Mouse (Mus musculus) lung, postnatal 0 days (tissue): ENCODE results near the gene Moxd2. TPM values are rescaled to one million over a fixed set of nuclear protein-coding genes. Genes with fewer than 3 reads are reported as not detected.

Experiments
- ATAC-seq: fragments of 200-750 bp; cut with Nextera tagmentation; 2 replicates; pipeline ENCODE4 v1.8.0; 2017; ENCODE audit warnings: moderate library complexity
- DNase-seq: peaks from one replicate; pipeline ENCODE4 v3.0.0-alpha.2; 2016; ENCODE audit warnings: low spot score
- H3K27ac ChIP-seq: fragments of 300-500 bp; sonication (generic); 2 replicates; pipeline ENCODE4 v1.5.1; 2014; ENCODE audit warnings: antibody characterized with exemption, mild to moderate bottlenecking, low read length, mixed read lengths
- H3K27me3 ChIP-seq: fragments of 300-500 bp; sonication (generic); replicated peaks from 2 replicates; pipeline ENCODE4 v1.6.1; 2014; ENCODE audit warnings: low read length, mixed read lengths; ENCODE audit not compliant: insufficient read depth
- H3K36me3 ChIP-seq: fragments of 300-500 bp; sonication (generic); 2 replicates; pipeline ENCODE4 v1.6.1; 2014; ENCODE audit warnings: low read length, mixed read lengths; ENCODE audit not compliant: insufficient read depth
- H3K4me1 ChIP-seq: fragments of 300-500 bp; sonication (generic); 2 replicates; pipeline ENCODE4 v1.6.1; 2014; ENCODE audit warnings: antibody characterized with exemption, low read depth, low read length, mixed read lengths; ENCODE audit not compliant: insufficient read depth
- H3K4me2 ChIP-seq: fragments of 300-500 bp; sonication (generic); replicated peaks from 2 replicates; pipeline ENCODE4 v1.6.1; 2014; ENCODE audit warnings: low read depth, mild to moderate bottlenecking, low read length, moderate library complexity, mixed read lengths
- H3K4me3 ChIP-seq: fragments of 300-500 bp; sonication (generic); 2 replicates; pipeline ENCODE4 v1.5.1; 2014; ENCODE audit warnings: low read depth, low read length
- H3K9ac ChIP-seq: fragments of 300-500 bp; sonication (generic); replicated peaks from 2 replicates; pipeline ENCODE4 v1.6.1; 2014; ENCODE audit warnings: low read depth, mild to moderate bottlenecking
- H3K9me3 ChIP-seq: fragments of 300-500 bp; sonication (generic); 2 replicates; pipeline ENCODE4 v1.6.1; 2016; ENCODE audit warnings: low read length, mixed read lengths
- CTCF ChIP-seq: IDR thresholded peaks from 2 replicates; pipeline ENCODE4 v1.5.1; 2016; ENCODE audit warnings: antibody characterized with exemption, mild to moderate bottlenecking
- EP300 ChIP-seq: IDR thresholded peaks from 2 replicates; pipeline ENCODE4 v1.6.1; 2016; ENCODE audit warnings: antibody characterized with exemption, mild to moderate bottlenecking, control low read depth
- polyA plus RNA-seq: library from polyadenylated mRNA; unstranded; fragments of >200 nt; fragmentation: Nextera tagmentation; extraction: Ambion mirVana; gene quantifications from 2 replicates; pipeline ENCODE4 v1.2.1, GENCODE M21; 2015

Gene Moxd2
- polyA plus RNA-seq, 1 experiment from 2014 or later, result not detected

- Histone ChIP-seq H3K9me3 (no peaks in the 10 kb centered on the region), H3K9ac (no peak overlapping the region), H3K4me1 (no peaks in the 10 kb centered on the region), H3K4me3 (no peak overlapping the region), H3K27ac (no peak overlapping the region), H3K36me3 (no peaks in the 10 kb centered on the region), H3K4me2 (no peak overlapping the region), H3K27me3 (no peaks in the 10 kb centered on the region)
- DNase-seq (no peak), ATAC-seq (no peak)
- TF ChIP-seq CTCF (no peak), EP300 (no peak)
Observed at GRCm38 (mm10) chr6:40845283-40845682, 42.0 kb downstream of the Moxd2 start.

Other genes with a start within 250 kb of the Moxd2 start
- not detected in 2 replicates for gene Prss58, start 12.9 kb upstream of the Moxd2 start, polyA plus RNA-seq
- gene 1700074P13Rik, start 53.1 kb upstream of the Moxd2 start, polyA plus RNA-seq, result not detected in 2 replicates
- not detected in 2 replicates for gene Gm4744, start 64.4 kb upstream of the Moxd2 start, polyA plus RNA-seq
- gene 1810009J06Rik, start 77.3 kb upstream of the Moxd2 start, polyA plus RNA-seq, result not detected in 2 replicates
- gene Gm2663, start 112.0 kb upstream of the Moxd2 start, polyA plus RNA-seq, result not detected in 2 replicates
- gene 2210010C04Rik, start 148.0 kb upstream of the Moxd2 start, polyA plus RNA-seq, result not detected in 2 replicates